Mouse (Mus musculus) skeletal muscle tissue, adult 2 months (tissue): ENCODE data around the gene Cks1b.

ENCODE experiments used
- DNase-seq: peaks from one replicate; pipeline ENCODE4 v3.0.0-alpha.2; 2012; ENCODE audit warnings: low read depth, low spot score

Gene Cks1b

DNA sequence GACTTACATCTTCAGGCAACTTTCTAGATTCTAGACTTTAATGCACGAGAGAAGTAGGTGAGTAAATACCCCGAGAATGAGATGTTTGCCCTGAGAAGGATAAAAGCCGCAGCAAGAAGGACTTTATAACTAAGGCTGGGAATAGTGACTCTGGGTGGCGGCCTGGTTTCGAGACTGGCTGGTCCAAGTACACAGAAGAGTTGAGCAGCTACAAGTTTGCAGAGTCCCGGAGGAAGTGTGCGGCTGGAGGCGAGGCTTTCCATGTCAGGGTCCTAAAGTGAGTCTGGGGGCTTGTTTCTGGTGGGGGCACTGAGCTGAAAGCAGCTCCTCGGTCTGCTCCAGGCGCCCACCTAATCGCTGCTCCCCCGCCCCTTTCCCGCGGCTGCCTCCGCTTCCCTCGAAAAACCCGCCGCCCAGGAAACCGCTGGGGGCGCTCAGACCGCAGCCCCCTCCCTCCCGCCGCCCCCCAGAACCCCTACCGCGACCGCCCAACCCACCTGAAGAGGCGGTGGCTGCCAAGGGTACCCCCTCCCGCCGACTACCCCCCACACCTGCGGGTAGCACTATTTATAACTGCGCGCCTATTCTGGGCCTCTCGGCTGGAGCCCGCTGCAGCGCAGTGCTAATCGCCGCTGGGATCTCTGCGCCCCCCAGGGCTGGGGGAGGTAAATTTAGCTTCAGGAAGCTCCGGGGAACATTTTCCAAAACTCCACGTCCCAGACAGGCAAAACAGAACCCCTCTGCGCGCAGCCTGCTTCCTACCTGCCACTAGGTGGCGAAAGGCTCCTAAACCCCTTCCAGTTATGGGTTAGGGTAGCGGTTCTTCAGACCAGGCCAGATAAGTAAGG is 22.2 kb downstream of the Cks1b start:
- no peak for DNase-seq

DNA sequence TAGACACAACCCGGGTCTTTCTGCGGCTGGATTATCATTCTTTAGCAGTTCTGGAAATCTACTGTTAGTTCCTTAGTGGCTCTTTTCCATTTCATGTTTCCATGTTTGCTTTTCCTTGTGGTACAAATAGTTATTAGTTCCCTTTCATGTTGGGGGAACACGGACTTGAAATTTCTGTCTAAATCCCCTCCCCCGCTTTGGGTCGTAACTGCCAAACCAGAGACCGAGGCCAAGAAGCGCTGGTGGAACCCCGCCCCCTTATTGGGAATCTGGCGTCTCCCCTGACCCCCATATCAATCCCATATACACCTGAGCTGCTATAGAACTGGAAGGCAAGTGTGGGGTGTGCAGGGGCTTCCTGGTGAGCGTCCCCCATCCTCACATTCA is 22.8 kb downstream of the Cks1b start:
- no peak for DNase-seq

DNA sequence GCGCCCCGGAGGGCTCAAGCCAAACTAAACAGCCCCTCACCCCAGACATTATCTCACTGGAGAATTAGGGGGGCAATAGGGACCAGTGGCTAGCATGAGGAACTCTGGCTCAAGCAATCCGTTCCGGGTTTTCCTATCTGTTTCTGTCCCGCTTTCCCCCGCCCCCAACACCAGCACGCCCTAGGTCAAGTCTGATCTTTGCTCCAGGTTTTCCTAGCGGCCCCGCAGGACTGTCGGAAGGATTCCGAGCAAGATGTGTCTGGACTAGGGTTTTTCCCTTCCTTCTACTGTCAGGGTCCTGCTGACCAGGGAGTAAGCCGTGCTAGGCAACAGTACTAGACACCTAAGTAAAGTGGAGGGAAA is 23.3 kb downstream of the Cks1b start:
- peak; percentile 84 for DNase-seq

DNA sequence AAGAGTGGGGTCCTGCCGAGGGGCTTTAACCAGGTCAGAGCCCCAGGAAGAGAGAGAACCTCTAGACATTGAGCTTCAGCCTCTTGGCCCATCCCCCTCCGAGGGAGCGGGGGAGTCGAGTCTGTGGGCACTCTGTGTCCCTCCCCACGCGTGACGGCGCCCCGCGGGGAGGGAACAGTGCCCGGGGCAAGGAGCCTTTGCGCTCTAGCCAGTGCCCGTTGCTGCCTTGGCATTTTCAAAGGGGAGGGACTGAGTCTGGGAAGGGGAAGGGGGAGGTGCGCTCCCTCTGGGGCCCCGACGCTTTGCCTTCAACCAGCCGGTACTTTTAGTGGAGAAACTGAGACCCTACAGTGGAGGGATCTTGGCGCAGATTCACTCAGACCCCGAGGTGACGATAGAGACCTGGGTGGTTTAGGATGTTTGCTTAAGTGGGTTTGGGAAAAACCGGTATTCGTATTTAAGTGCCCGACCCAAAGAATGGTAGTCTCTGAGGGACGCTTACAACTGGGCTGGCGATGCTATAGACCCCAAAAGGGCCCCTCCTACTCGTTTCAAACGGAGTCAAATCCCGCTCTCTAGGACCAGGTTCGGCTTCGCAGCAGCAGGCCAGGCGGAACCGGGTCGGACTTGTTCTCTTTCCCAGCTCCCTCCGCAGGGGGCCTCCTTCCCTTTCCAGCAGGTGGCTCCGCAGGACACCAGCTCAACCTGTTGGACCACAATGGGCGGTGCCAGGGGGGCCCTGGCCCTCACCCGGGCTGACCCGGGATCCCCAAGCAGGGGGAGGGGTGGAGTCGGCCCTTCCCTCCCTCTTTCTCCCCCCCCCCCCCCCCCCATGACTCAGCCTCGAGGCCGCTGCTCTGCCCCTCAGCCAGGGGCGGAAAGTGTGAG is 23.9 kb downstream of the Cks1b start, which contains the start of gene Zbtb7b:
Zbtb7b (minus strand) TSS at position 771 of the 888 bp plus-strand sequence.
- peak; percentile 87 for DNase-seq

DNA sequence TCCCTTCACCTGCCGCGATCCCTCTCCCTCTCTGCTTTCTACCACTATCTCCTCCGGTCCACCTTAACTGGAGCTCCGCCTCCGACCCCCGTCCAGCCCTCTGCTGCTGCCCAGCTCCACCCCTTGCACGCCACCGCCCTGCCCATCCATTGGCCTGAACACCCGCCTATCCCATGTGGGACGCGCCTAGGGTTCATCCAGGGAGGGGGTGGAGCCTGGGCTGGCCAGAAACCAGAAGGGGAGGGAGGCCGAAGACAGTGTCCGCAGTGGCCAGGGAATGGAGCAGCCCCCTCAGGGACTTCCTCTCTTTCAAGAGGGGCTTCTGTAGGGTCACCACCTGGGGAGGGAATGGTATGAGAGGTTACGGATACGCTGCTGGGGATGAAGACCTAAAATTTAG is 24.6 kb downstream of the Cks1b start:
- DNase-seq, result peak; percentile 97

DNA sequence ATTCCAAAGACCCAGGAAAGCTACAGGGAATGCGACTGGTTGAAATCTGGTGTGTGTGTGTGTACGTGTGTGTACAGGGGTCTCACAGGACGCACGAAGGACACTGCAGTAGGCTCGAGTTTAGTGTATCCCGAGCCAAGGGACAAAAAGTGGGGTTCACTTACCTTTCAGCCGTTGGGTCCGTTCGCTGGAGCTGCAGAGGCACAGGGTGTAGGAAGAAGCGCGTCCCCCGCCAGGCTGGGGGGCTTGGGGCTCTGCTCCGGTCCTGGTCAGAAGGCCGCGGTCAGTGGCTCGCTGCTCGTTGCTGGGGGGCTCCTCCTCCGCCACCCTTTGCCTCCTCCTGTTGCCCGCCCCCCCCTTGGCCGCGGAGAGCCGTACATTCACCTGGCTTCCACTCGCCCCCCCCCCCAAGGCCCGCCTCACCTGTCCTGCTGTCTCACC is 25.3 kb downstream of the Cks1b start:
- no peak for DNase-seq

DNA sequence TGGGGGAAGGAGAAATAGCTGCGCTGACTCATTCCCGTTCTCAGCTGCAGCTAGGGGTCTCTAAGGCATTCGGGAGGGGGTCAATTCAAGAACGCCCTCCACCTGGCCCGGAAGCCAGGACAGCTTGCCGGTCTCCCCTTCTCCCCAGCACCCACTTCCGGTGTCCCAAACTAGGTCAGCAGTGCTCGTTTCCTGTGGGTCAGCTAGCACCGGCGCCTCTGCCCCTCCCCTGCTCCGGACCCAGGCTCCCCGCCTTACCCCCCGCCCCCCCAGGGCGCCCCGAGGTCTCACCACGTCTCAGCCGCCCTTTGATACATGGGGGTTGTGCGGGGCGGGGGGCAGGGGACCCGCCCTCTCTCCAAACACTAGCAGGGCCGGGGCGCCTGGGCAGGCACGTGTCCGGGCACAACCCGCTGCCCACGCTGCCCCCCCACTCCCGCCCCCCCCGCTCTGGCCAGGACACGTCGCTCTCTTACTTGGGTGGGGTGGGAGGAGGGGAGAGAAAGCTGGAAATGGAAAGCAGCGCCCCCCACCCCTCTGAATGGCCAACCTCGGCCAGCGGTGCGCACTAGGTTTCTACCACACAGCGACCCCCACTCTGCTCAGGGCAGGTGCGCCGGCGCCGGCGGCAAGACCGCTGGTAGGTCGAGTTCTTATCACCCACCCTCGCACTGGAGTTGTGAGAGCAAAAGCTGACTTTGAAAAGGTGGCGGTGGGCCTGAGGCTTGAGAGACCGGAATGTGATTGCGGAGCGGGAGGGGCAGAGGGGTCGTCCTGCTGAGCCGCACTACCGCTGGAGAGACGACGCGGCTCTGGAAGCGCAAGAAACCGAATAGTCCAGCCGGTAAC is 26.3 kb downstream of the Cks1b start:
- peak; percentile 78 for DNase-seq

DNA sequence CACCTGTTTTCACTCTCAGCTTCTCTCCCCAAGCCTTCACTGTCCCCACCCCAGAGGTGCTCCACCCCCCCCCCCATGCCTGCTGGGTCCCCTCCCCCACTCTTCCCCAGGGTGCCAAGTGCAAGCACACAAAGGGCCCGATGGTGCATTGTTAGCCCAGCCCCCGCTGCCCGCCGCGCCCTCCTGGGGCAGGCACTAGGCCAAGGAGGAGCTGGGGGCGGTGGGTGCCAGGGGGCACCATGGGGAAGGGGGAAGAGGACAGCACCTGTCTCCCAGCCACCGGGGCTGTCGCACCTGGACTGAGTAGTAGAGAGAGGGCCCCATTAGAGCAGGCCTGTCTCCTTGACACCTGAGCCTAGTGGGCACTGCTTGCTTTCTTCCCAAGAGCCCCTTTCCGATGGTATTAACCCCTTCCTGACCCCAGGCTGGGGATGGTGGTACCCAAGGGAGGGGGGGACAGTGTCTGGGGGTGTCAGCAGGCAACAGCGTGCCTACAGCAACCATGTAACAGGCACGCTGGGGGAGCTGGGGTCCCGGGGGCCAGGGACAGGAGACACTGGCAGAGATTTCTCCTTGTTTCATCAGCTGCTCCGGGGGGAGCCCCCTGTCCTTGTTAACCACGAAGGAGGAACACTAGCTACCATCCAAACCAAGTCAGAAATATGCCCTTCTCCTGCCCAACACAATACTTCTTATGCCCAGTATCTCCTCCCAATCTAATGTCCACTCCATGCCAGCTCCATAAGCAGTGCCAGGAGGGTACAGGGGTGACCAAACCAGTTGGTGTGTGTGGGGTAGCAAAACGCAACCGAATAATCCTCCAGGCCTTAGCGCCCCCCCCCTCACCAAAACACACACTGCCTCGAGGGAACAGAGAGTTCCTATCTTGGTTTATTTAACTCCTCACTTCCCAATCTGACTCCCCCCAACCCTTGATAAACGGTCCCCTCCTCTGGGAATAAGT is 27.2 kb downstream of the Cks1b start:
- no peak for DNase-seq

DNA sequence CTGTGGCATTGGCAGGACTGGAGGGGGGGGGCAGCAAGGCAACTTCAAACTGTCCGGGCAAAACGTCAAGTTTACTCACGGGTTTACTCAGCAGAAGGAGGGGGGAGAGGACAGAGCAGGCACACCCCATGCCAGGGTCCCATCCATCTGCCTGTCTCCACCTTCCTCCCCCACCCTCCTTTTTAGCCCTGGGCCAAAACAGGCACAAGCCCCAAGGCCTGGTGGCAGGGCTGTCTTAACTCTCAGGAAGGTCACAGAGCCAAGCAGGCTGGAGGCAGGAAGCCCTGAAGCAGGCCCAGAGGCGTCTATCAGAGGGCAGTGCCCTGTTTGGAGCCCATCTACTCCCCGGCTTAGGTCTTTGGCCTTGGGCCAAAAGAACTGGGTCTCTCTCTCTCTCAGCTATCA is 28.1 kb downstream of the Cks1b start:
- DNase-seq, result peak; percentile 78

DNA sequence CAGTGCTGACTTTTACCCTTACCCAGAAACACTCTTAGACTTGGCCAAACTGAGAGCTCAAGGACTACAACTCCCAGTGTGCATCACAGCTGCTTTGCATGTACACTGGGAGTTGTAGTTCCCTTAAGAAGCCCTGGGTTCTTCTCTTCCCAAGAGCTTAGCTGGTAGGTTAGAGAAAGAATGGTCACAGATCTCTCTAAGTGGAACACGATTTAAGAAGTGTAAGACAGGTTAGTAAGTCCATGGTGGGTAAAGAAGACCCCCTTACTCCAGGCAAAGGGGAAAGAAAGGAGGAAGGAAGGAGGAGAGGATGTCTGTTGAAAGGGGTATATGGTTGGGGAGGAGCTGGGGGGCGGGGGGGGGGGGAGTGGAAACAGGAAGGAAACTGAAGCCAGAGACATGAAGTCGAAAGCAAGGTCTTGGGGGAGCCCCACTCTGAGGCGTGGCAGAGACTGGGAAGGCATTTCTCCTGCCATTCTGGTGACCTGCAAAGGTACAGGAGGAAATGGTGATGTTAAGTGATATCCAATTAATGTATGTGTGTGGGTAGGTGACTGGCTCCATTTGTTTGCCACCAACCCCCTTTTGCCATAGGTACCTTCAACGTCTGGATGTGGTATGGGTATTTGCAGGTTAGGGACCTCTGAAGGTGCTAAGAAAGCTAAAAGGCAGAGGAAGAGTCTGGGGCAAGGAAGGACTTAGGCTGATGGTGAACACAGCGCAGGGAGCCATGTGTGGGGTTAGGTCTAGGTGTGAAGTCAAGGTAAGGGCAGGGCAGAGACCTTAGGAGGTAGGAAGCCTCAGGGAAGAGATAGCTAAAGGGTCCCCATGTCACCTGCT is 29.1 kb downstream of the Cks1b start:
- no peak for DNase-seq

DNA sequence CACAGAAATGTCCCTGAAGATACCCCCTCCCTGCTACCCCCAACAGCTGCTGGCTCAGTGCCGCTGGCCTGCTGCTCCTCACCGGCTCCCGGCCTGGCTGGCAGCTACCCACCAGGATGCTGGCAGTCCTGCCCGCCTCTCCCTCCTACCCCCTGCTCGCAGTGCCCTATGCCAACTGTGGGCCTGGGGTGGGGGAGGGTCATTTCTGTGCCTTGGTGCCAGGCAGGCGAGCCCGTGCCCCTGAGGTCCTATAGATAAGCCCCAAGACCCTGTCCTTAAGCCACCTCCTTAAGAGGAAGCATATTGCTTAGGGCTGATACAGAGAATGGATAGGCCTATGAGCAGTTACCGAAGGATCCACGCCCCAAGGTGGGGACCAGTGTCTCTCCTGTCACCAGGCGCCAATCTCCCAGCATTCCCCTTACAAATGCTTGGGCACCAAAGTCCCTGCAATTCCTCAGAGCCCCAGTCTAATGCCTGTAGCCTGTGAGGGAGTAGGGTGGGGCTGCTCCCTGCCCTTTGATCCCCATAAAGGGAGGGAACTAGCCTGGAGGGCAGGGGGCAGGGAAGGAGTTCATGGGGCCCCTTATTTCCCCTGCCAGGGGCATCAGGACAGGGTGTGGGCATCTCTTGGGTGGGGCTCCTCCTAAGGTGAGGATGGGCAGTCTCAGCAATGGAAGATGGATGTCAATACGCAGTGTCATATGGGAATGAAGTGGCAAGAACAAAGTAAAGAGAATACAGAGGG is 29.9 kb downstream of the Cks1b start:
- DNase-seq, result peak; percentile 70

DNA sequence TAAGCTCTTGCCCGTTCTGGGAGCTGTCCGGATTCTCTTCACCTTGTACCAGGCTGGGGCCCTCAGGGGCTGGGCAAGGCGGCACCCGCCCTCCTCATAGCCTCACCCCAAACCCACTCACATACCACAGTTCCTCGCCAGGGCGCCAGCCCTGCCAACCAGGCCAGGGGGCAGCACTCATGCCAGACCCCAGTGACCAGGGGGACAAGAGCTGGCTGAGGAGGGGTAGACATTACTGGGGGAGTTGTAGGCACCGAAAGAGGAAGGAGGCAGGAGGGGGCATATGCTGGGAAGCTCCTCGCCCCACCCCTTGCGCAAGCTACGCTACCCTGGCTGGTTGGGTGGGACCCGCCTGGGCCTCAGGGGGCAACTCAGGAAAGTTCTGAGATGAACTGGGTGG is 30.6 kb downstream of the Cks1b start:
- DNase-seq, result no peak

DNA sequence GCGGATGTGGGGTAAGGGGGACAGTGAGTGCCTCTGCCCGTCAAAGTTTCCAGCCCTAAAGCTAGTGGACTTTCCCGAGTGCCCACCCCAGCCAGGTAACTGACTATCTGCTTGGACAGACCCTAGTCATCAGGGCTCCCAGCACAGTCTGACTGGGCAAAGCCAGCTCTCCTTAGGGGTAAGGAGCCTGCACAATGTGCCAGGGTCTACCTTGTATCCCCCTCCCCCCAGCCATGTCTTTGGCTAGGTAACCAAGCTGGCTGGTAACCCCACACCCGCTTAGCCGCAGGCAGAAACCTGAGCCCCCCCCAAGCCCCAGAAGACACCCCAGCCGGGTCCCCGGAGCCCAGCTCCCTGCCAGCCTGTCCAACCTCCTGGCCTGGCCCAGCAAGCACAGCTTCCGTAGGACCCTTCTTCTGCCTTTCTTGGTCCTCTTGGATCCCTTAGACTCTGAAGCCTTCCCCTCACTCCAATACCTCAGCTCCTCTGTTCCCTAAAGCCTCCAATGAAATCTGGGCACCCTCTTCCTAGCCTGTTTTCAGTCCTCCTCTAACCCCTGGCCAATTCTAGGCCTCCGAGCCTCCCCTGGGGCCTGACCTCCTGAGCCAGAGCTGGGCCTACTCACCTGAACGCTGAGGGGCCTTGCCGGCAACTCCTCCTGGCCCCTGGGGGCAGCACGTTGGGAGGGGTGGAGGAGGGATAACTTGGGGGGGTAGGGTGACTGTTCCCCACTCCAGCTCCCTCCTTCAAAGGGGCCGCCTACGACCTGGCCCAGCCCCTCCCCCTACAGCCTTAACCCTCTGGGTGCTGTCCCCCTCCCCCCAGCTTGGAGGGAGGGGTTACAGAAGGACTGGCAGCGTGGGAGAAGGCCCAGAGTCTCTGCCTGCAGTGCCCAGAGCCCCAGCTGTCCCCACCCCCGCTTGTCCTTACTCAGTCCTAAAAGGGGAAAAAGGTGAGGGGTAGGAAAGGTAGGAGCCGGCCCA is 31.5 kb downstream of the Cks1b start:
- no peak for DNase-seq

DNA sequence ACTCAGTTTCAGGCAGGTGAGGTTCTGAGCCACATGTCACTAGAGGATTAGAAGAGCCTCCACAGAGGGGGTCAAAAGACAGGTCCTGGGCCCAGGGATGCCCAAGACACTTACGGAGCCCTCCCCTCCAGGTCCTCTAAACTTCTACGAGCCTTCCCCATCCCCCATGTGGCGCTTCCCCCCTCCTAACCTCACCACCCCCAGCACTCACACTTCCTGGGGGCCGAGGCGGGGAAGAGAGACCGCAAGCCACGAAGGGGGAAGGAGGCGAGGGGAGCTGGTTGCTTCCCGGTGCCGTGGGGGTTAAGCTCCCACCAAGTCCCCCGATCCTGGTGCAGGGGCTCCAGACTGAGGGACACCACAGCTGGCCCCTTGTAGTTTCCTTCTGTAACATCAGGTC is 32.7 kb downstream of the Cks1b start:
- DNase-seq, result no peak

DNA sequence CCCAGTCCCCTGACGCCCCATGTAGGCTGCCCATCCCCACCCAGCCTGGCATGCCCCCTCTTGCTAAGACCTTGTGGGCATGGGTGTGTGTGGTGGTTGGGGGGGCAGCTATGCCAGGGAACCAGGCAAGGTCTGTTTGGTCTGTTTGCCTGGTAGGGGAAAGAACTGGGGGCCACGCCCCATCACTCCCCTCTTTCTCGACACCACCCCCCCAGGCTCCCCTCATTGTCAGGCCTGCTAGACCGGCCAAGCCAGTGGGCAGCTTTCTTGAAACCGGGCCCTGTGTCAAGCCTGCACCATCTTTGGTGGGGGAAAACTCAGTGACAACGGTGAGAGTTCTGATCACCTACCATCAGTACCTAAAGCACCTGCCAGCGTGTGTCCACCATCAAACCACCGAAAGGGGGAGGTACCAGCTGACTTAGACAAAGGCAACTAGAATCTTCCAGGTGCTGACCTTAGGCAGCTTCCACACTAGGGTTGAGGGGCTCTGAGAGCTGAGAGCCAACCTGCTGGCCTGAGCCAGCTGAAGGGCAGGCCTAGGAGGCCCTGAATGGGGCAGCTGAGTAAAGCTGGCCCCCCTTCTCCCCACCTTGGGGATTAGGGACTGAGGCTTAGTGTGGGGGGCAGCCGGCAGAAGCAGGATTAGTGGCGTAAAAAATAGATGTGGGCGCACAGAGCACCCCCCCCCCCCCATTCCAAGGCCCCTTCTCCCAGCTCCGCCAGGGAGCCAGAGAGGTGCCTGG is 33.7 kb downstream of the Cks1b start:
- DNase-seq, result no peak

DNA sequence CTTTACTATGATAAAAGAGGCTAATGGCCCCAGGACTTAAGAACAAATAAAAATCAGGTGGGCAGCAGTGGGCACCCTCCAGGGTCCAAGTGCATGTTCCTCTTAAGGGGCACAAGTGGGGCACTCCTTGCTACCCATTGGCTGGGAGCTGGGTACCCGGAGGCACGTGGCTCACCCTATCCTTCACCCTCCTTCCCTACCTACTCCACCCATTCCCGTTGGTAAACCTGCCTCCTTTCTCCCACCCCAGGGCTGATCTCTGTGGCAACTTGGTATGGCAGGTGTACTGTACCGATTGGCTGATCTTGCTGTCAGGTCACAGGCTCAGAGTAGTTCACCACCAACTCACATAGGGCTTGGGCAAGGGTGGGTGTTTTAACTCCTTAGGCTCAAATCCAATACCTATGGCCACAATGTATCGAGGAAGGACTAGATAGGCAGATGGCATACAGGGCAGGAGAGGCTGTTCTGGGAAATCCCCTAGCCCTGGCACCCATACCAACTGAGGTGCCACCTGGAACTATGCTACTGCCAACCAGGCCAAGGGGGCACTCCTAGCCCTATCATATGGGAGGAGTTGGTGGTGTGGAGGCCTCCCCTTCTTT is 34.4 kb downstream of the Cks1b start:
- no peak for DNase-seq

DNA sequence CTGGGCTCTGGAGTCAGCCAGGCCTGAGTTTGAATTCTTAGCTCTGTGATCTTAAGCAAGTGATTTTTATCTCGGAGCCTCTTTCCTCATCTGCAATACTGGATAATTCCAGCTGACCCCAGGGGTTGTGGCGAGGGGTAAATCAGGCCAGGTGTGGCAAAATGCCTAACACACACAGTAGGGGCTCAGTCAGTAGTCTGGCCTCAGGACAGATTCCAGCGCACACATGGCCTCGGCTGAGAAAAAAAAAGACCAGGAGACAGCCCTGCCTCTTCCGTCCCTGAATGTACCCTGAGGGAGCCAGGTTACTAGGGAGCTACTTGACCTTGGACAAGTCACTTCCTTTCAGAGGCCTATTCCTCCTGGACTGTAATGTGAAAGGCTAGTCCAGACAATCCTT is 35.2 kb downstream of the Cks1b start:
- no peak for DNase-seq
